ENCODE assay signal across 9 mouse cellular contexts in genomic region chr11:65197280-65197679, GRCm38 (mm10). TPM values are rescaled to one million over a fixed set of nuclear protein-coding genes. Genes with fewer than 3 reads are reported as not detected.
DNase-seq lines count a peak whose midpoint lies in the region; ATAC-seq and TF ChIP-seq lines count a peak whose summit lies in the region.
"Had no signal": no experiment of that assay in that cellular context is flagged by ENCODE, and none has a peak within 500 bp of the region (broad histone marks: within the 10 kb centered on the region; RNA-seq: fewer than 3 reads in every experiment).

No protein-coding gene starts in this region.

- whole genome bisulfite sequencing in liver, embryonic 12.5 days (ENCODE audit: insufficient replicate concordance), result 4% methylated on average over 3 of the region's 3 CpGs

- no peak overlapping the region for H3K4me2 ChIP-seq in liver, embryonic 12.5 days
- H3K4me2 ChIP-seq: embryonic facial prominence, embryonic 15.5 days had no signal

- H3K36me3 ChIP-seq in liver, embryonic 12.5 days, result no peaks in the 10 kb centered on the region
- H3K36me3 ChIP-seq: embryonic facial prominence, embryonic 15.5 days had no signal

- H3K4me3 ChIP-seq in liver, embryonic 12.5 days, result no peak overlapping the region
- H3K4me3 ChIP-seq in left cerebral cortex, adult 2 months, result no peak overlapping the region
- H3K4me3 ChIP-seq: embryonic facial prominence, embryonic 15.5 days had no signal

- H3K9me3 ChIP-seq in liver, embryonic 12.5 days (replicated peaks), result no peaks in the 10 kb centered on the region
- H3K9me3 ChIP-seq: embryonic facial prominence, embryonic 15.5 days had no signal

- no peak for ATAC-seq in liver, embryonic 12.5 days

- intact Hi-C loops in left cerebral cortex, adult 2 months (cut with DNase I), result loop anchor here (1.0 to 5.0 kb wide), 3 partner anchors 70 to 482 kb away; partner anchors contain the start of gene Myocd

- DNase-seq in liver, result peak; percentile 35
- peak; percentile 88 for DNase-seq in brain, embryonic 14.5 days (ENCODE audit: low read depth)
- peak; percentile 32 for DNase-seq in fibroblast of lung, adult 2 months (ENCODE audit: low read depth)
- peak; percentile 85 for DNase-seq in heart, postnatal 4 days
- DNase-seq in left cerebral cortex, adult 2 months (ENCODE audit: extremely low spot score in 1 of 2, low spot score in 2 of 2), result peak; percentile 73 to 84
- peak; percentile 8 for DNase-seq in naive thymus-derived CD4-positive, alpha-beta T cell, adult 2 months (ENCODE audit: low read depth)
- peak; percentile 24 for DNase-seq in thymus, postnatal 0 days (ENCODE audit: low spot score)

- no peak overlapping the region for H3K9ac ChIP-seq in liver, embryonic 12.5 days
- H3K9ac ChIP-seq: embryonic facial prominence, embryonic 15.5 days had no signal

- 0 out of 2 replicates have a peak, but pooled peaks cover 3% of the 10 kb centered on the region for H3K27me3 ChIP-seq in liver, embryonic 12.5 days (replicated peaks)
- H3K27me3 ChIP-seq: embryonic facial prominence, embryonic 15.5 days had no signal

- peak; percentile 87 for TF ChIP-seq CTCF in brain, embryonic 14.5 days (IDR thresholded peaks at IDR 0.05; ENCODE audit: borderline replicate concordance, extremely low read depth, insufficient read depth, insufficient read length)
- TF ChIP-seq CTCF in left cerebral cortex, adult 2 months (IDR thresholded peaks at IDR 0.05), result peak; percentile 98

- H3K4me1 ChIP-seq in liver, embryonic 12.5 days, result no peaks in the 10 kb centered on the region
- H3K4me1 ChIP-seq: embryonic facial prominence, embryonic 15.5 days had no signal

- H3K27ac ChIP-seq in liver, embryonic 12.5 days, result no peak overlapping the region
- no peak overlapping the region for H3K27ac ChIP-seq in left cerebral cortex, adult 2 months
- H3K27ac ChIP-seq: embryonic facial prominence, embryonic 15.5 days had no signal

- no peak for TF ChIP-seq POLR2A in brain, embryonic 14.5 days (IDR thresholded peaks at IDR 0.05; ENCODE audit: borderline replicate concordance, extremely low read depth, insufficient read depth, insufficient read length, poor library complexity, severe bottlenecking)

RNA-seq across cellular contexts. Expression of gene Arhgap44, which starts 34.5 kb away (rescaled TPM):
- polyA plus RNA-seq in liver, embryonic 12.5 days (2016; fragmentation: Nextera tagmentation; extraction: Ambion mirVana), result 1.0 and 1.2 TPM in 2 replicates
- polyA plus RNA-seq in brain, embryonic 14.5 days (2012; rRNA removed), result 7.8 and 12.2 TPM in 2 replicates
- 10 to 100 TPM; 19.9 to 23.7 TPM for total RNA-seq in heart, postnatal 4 days (2021)
- 100 to 1,000 TPM; 137 to 142 TPM for total RNA-seq in left cerebral cortex, adult 2 months (2021)
- polyA plus RNA-seq in thymus, postnatal 0 days (2015; fragmentation: Nextera tagmentation; extraction: Ambion mirVana), result 4.5 and 5.1 TPM in 2 replicates

RNA-seq across cellular contexts. Expression of gene 1700086D15Rik, which starts 37.6 kb away (rescaled TPM):
- not detected in 2 replicates for polyA plus RNA-seq in liver, embryonic 12.5 days (2016; fragmentation: Nextera tagmentation; extraction: Ambion mirVana)
- 0.30 and 0.38 TPM in 2 replicates for polyA plus RNA-seq in brain, embryonic 14.5 days (2012; rRNA removed)
- under 1 TPM; 0.74 to 0.81 TPM for total RNA-seq in heart, postnatal 4 days (2021)
- 1 to 10 TPM; 3.5 to 4.0 TPM for total RNA-seq in left cerebral cortex, adult 2 months (2021)
- 0.17 TPM in 1 of 2 replicates, not detected in the other for polyA plus RNA-seq in thymus, postnatal 0 days (2015; fragmentation: Nextera tagmentation; extraction: Ambion mirVana)
- polyA plus RNA-seq: embryonic facial prominence, embryonic 15.5 days had no signal

Comparison
In these comparisons a context has a peak if more than half of its experiments do, and no peak if none do; other contexts are left out.
1. DNase-seq: peak in every context shown above with its lines; median percentile 88 in brain, embryonic 14.5 days; 85 in heart, postnatal 4 days; 78 in left cerebral cortex, adult 2 months; 35 in liver; 32 in fibroblast of lung, adult 2 months; 24 in thymus, postnatal 0 days; 8 in naive thymus-derived CD4-positive, alpha-beta T cell, adult 2 months.